Mouse (Mus musculus) midbrain, embryonic 15.5 days (tissue): ENCODE data around the gene Pitpnm1. TPM values are rescaled to one million over a fixed set of nuclear protein-coding genes. Genes with fewer than 3 reads are reported as not detected.
"Not testable (repeated sequence)": the region's sequence is repeated elsewhere in the genome, so short reads cannot be mapped to it uniquely, and the experiment has no call there.

Experiments
- ATAC-seq: fragments of 200-750 bp; cut with Nextera tagmentation; replicated peaks from 2 replicates; pipeline ENCODE4 v1.8.0; 2017; ENCODE audit warnings: moderate TSS enrichment
- H3K27ac ChIP-seq: fragments of 300-500 bp; sonication (generic); 2 replicates; pipeline ENCODE4 v1.5.1; 2015; ENCODE audit warnings: mild to moderate bottlenecking, inconsistent platforms
- H3K27me3 ChIP-seq: fragments of 300-500 bp; sonication (generic); replicated peaks from 2 replicates; pipeline ENCODE4 v1.6.1; 2015; ENCODE audit warnings: inconsistent platforms
- H3K36me3 ChIP-seq: fragments of 300-500 bp; sonication (generic); replicated peaks from 2 replicates; pipeline ENCODE4 v1.6.1; 2015; ENCODE audit warnings: inconsistent platforms
- H3K4me1 ChIP-seq: fragments of 300-500 bp; sonication (generic); 2 replicates; pipeline ENCODE4 v1.6.1; 2015; ENCODE audit warnings: inconsistent platforms
- H3K4me2 ChIP-seq: fragments of 300-500 bp; sonication (generic); 2 replicates; pipeline ENCODE4 v1.6.1; 2015; ENCODE audit warnings: inconsistent platforms, mild to moderate bottlenecking, moderate library complexity
- H3K4me3 ChIP-seq: fragments of 300-500 bp; sonication (generic); 2 replicates; pipeline ENCODE4 v1.5.1; 2015; ENCODE audit warnings: mild to moderate bottlenecking, inconsistent platforms
- H3K9ac ChIP-seq: fragments of 300-500 bp; sonication (generic); 2 replicates; pipeline ENCODE4 v1.6.1; 2015; ENCODE audit warnings: mild to moderate bottlenecking, inconsistent platforms
- H3K9me3 ChIP-seq: fragments of 300-500 bp; sonication (generic); 2 replicates; pipeline ENCODE4 v1.6.1; 2016; ENCODE audit warnings: inconsistent platforms
- WGBS: fragments of 180-500 bp; shearing (Covaris S2); methylation state at CpG from one replicate; pipeline ENCODE4 v1.1.7; 2015; ENCODE audit warnings: mixed read lengths; 5-methylcytosine and 5-hydroxymethylcytosine counted together
- polyA plus RNA-seq: library from polyadenylated mRNA; unstranded; fragments of >200 nt; fragmentation: Nextera tagmentation; extraction: Ambion mirVana; gene quantifications from 2 replicates; pipeline ENCODE4 v1.2.1, GENCODE M21; 2015

Pitpnm1 gene
- polyA plus RNA-seq, 1 experiment from 2014 or later: 102 TPM

DNA sequence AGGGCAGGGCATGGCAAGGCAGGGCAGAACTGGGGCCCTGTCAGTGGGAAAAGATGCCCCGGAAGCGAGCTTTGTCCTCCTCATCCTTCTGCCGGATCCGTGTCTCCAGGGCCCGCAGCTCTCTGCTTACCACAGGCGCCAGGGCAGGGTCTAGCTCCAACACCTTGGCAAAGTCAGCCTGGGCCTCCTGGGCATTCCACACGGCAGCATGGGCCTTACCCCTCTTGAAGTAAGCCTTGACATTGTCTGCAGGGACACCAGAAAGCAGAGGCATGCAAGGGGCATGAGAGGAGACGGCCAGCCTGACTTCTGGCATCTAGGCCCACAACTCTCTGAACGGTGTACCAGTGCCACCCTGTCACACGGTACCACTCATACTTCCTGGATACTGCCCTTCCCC lies 14.8 kb downstream of the Pitpnm1 start:
- no peaks in the 10 kb centered on the region for H3K9me3 ChIP-seq
- no peak overlapping the region for H3K9ac ChIP-seq
- H3K4me1 ChIP-seq: no peaks in the 10 kb centered on the region
- no peak for ATAC-seq
- H3K36me3 ChIP-seq: peaks cover 58% of the 10 kb centered on the region
- no peak overlapping the region for H3K4me2 ChIP-seq
- no peak overlapping the region for H3K27ac ChIP-seq
- H3K4me3 ChIP-seq: no peak overlapping the region
- WGBS: 90% methylated on average over 10 of the region's 10 CpGs
- no peaks in the 10 kb centered on the region for H3K27me3 ChIP-seq

DNA sequence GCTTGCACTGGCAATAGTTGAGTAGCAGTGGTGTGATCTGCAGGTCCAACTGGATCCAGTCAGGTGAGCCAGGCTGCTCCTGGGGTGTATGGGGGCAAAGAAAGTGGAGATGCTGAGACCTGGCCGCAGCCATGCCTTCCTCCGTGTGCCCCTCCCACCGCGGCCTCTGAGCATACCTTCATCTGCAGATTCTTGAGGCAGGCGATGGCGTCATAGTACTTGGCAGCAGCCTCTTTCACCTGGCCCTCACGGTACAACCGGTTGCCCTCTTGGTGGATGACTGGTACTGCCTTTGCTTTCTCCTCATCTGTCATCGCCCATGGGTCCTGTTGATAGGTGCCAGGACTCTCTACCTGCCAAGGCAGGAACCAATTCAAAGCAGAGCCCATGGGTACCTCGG lies 15.3 kb downstream of the Pitpnm1 start:
- Histone ChIP-seq H3K9ac (no peak overlapping the region), H3K27ac (no peak overlapping the region), H3K36me3 (peaks cover 56% of the 10 kb centered on the region), H3K4me1 (peaks cover 3% of the 10 kb centered on the region; the same call in 1 of the 2 replicates), H3K4me3 (no peak overlapping the region), H3K9me3 (no peaks in the 10 kb centered on the region), H3K27me3 (no peaks in the 10 kb centered on the region), H3K4me2 (no peak overlapping the region)
- ATAC-seq: no peak
- WGBS: 91% methylated on average over 10 of the region's 10 CpGs

DNA sequence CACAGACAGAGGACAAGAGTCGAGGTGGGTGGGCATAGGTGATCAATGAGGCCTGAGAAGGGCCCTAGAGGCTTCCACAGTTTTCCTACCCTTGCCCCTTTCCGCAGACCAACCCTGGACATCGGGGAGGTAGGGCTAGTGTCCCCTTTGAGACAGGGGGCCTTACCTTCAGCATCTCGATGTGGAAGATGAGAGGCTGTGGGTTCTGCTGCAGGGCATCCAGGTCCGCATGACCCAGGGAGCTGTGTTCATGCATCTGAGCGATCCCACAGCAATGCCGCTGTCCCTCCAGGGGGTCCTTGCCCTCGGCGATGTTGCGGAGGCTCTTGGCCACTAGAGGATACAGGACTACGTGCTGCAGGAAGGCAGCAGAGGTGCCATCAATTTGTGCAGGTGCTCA lies 16.0 kb downstream of the Pitpnm1 start:
- no peaks in the 10 kb centered on the region for H3K27me3 ChIP-seq
- WGBS: 85% methylated on average over 11 of the region's 11 CpGs
- H3K9ac ChIP-seq: no peak overlapping the region
- no peak overlapping the region for H3K4me3 ChIP-seq
- H3K4me2 ChIP-seq: no peak overlapping the region
- peaks cover 50% of the 10 kb centered on the region for H3K36me3 ChIP-seq
- peaks cover 10% of the 10 kb centered on the region for H3K4me1 ChIP-seq
- ATAC-seq: no peak
- H3K27ac ChIP-seq: no peak overlapping the region
- no peaks in the 10 kb centered on the region for H3K9me3 ChIP-seq

DNA sequence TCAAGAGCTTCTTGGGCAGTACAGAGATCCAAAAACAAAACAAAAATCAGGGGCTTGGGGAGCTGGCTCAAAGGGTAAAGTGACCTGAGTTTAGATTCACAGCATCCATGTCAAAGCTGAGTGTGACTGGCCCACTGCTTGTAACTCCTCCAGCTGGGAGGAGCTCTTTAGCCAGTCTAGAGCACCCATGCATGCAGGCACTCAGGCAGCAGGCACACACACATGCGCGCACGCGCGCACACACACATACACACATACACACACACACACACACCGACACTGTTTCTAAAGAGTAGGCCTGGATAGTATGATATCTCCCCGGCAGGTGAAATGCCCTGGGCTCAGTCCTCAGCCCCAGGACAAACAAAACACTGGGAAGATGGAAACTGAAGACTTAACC lies 17.2 kb downstream of the Pitpnm1 start:
- peaks cover 42% of the 10 kb centered on the region for H3K36me3 ChIP-seq
- no peaks in the 10 kb centered on the region for H3K9me3 ChIP-seq
- H3K4me3 ChIP-seq: no peak overlapping the region
- H3K27me3 ChIP-seq: no peaks in the 10 kb centered on the region
- no peak overlapping the region for H3K9ac ChIP-seq
- no peak overlapping the region for H3K4me2 ChIP-seq
- no peak for ATAC-seq
- H3K4me1 ChIP-seq: peaks cover 10% of the 10 kb centered on the region
- 93% methylated on average over 7 of the region's 7 CpGs for WGBS
- H3K27ac ChIP-seq: no peak overlapping the region

- peaks cover 31% of the 10 kb centered on the region for H3K36me3 ChIP-seq
- WGBS: 98% methylated on average over 2 of the region's 2 CpGs
- H3K9ac ChIP-seq: no peak overlapping the region
These were observed 18.6 kb downstream of the Pitpnm1 start for GRCm38 (mm10) chr19:4118350-4118749.

DNA sequence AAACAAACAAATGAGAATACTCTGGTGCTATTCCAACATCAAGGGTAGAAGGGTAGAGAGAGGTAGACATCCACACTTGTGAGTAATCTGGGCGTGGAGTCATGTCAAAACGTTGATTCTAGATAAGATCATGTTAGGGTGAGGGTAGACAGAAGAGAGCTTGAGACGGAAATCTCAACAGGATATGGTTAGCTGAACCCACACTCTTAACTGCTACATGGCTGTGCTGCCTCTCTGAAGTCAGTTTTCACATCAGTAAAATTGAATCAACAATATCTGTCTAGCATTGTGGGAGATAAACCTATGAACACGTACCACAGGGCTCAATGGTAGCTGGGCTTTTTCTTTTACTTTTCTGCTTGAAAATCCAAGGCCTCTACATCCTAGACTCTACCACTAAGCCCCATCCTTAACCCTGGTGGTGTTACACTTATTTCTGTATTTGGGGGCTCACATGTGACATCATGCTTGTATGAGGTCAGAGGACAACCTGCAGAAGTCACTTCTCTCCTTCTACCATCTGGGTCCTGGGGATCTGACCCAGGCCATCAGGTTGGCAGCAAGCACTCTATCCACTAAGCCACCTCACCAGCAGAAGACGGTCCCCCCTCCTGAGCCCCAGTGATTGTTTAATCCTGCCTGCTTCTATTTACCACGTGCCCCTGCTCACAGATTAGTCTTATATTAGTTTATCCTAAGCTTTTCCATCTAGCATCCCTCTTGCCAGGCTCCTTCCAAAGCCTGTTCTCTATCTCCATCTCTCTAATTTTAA lies 20.1 kb downstream of the Pitpnm1 start:
- Histone ChIP-seq H3K9me3 (no peaks in the 10 kb centered on the region), H3K4me1 (peaks cover 14% of the 10 kb centered on the region), H3K4me3 (no peak overlapping the region), H3K27me3 (no peaks in the 10 kb centered on the region), H3K27ac (no peak overlapping the region), H3K9ac (no peak overlapping the region), H3K36me3 (peaks cover 16% of the 10 kb centered on the region), H3K4me2 (peak overlapping the region; percentile 42; the same call in 1 of the 2 replicates)
- ATAC-seq: no peak
- WGBS: 87% methylated on average over 6 of the region's 6 CpGs

More at GRCm38 (mm10) chr19:4118350-4118749, 18.6 kb downstream of the Pitpnm1 start:
- no peak overlapping the region for H3K4me3 ChIP-seq
- no peaks in the 10 kb centered on the region for H3K27me3 ChIP-seq
- peaks cover 10% of the 10 kb centered on the region for H3K4me1 ChIP-seq
- no peak for ATAC-seq
- no peak overlapping the region for H3K27ac ChIP-seq
- no peak overlapping the region for H3K4me2 ChIP-seq
- H3K9me3 ChIP-seq: no peaks in the 10 kb centered on the region

DNA sequence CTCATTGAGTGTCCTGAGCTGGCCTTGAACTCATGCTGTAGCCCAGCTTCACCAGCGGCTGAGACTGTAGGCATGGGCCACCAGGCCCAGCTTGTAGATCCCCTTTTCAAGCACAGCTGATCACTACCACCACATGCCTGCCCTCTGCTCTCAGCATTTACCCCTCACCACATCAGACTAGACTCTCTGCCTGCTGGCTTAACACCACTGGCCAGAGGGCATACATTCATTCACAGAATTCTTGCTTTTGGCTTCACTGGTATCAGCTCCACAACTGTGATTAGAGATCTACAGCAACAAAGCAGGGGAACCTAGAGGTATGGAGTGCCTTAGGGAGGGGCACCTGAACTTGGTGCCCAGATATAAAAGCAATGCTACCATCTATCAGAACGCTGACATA lies 20.7 kb downstream of the Pitpnm1 start:
- Histone ChIP-seq H3K4me2 (peak overlapping the region; percentile 42), H3K36me3 (peaks cover 10% of the 10 kb centered on the region), H3K9me3 (no peaks in the 10 kb centered on the region), H3K9ac (0 out of 2 replicates have a peak overlapping the region, but pooled peaks have one; percentile 1), H3K4me3 (peak overlapping the region; percentile 46), H3K27ac (peak overlapping the region; percentile 22; the same call in 1 of the 2 replicates), H3K4me1 (peaks cover 17% of the 10 kb centered on the region), H3K27me3 (no peaks in the 10 kb centered on the region)
- ATAC-seq: peak; percentile 7
- WGBS: 97% methylated on average over 2 of the region's 2 CpGs

DNA sequence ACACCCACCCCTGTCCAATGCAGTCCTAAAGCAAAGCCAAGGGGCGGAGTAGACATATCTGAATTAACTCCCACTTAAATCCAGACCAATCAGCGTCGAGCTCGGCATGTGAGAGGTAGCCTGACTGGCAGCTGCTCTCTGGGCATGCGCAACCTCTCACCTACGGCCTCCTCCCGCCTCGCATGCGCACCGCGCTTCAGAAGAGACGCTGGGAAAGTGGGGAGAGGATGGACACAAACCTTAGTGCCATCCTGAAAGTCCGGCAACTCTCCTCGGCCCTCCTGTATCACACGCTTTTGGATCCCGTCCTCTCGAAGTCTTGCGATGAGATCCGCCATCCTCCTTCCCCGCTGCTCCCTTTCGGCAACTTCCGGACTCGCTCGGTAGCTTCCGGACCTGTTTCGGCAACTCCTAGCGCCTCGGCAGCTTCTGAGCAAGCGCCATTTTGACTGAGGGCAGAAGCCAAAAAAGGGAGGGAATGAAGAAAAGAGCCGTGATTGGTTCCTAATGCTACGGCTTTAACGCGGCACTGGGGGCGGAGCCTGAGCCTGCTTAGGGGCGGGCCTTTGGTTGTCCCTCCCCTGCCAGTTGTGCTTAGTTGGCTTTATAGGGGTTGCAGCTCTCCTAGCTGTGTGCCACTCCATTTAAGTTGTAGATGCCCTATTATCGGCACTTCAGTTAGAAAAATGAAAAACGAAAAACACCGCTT lies 21.5 kb downstream of the Pitpnm1 start:
- Histone ChIP-seq H3K27ac (peak overlapping the region; percentile 86), H3K36me3 (0 out of 2 replicates have a peak, but pooled peaks cover 5% of the 10 kb centered on the region), H3K9me3 (no peaks in the 10 kb centered on the region), H3K9ac (peak overlapping the region; percentile 49; the same call in 1 of the 2 replicates), H3K4me1 (peaks cover 18% of the 10 kb centered on the region), H3K27me3 (no peaks in the 10 kb centered on the region), H3K4me3 (peak overlapping the region; percentile 46), H3K4me2 (peak overlapping the region; percentile 42)
- 3% methylated on average over 38 of the region's 38 CpGs for WGBS
- ATAC-seq: peak; percentile 91

- peak overlapping the region; percentile 42 for H3K4me2 ChIP-seq
- H3K27me3 ChIP-seq, ATAC-seq, H3K9ac ChIP-seq, H3K36me3 ChIP-seq, H3K9me3 ChIP-seq: not testable (repeated sequence)
- peaks cover 24% of the 10 kb centered on the region for H3K4me1 ChIP-seq
- WGBS: 61% methylated on average over 6 of the region's 6 CpGs
- peak overlapping the region; percentile 46; the same call in 1 of the 2 replicates for H3K4me3 ChIP-seq
- H3K27ac ChIP-seq: peak overlapping the region; percentile 86; the same call in 1 of the 2 replicates
These were observed 22.1 kb downstream of the Pitpnm1 start for GRCm38 (mm10) chr19:4121896-4122295.

GRCm38 (mm10) chr19:4122411-4123370 lies 22.9 kb downstream of the Pitpnm1 start:
- H3K27me3 ChIP-seq: no peaks in the 10 kb centered on the region
- no peak for ATAC-seq
- peaks cover 32% of the 10 kb centered on the region for H3K4me1 ChIP-seq
- no peak overlapping the region for H3K4me2 ChIP-seq
- 0 out of 2 replicates have a peak, but pooled peaks cover 2% of the 10 kb centered on the region for H3K36me3 ChIP-seq
- WGBS: 89% methylated on average over 7 of the region's 7 CpGs
- H3K9me3 ChIP-seq: no peaks in the 10 kb centered on the region
- H3K4me3 ChIP-seq: no peak overlapping the region
- no peak overlapping the region for H3K9ac ChIP-seq
- no peak overlapping the region for H3K27ac ChIP-seq

DNA sequence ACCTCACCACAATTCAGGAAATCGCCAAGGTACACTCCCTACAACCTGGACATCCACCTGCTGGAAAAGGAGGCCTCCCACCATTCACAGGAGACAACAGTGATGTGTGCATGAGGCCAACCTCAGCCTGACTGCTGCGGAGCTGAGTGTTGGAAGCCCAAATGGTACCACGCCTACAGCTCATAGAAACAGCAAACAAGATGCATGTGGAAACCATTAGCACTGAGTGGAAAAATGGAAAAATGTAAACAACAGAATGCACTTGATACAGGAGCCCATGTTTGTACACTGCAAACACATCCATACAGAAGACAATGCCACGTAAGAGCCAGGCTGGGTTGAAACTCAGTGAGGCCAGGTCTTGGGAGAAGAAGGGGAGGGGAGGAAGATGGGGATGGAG lies 24.6 kb downstream of the Pitpnm1 start:
- no peaks in the 10 kb centered on the region; the same call in 1 of the 2 replicates for H3K36me3 ChIP-seq
- peaks cover 36% of the 10 kb centered on the region for H3K4me1 ChIP-seq
- no peak for ATAC-seq
- WGBS: 88% methylated on average over 4 of the region's 4 CpGs
- H3K27ac ChIP-seq: no peak overlapping the region
- no peak overlapping the region for H3K4me2 ChIP-seq
- H3K9me3 ChIP-seq: no peaks in the 10 kb centered on the region
- H3K27me3 ChIP-seq: no peaks in the 10 kb centered on the region
- H3K4me3 ChIP-seq: no peak overlapping the region
- H3K9ac ChIP-seq: no peak overlapping the region
